Mouse (Mus musculus) adrenal gland, postnatal 36 days (tissue): ENCODE measurements at regions not wholly inside any gene's neighbourhood (a gene's known extent, or its start where the extent isn't known, plus 50 kb on each side); places are given as distances from the start of the nearest gene placed in this dataset.

Experiments
- DNase-seq, 2 experiments: peaks; one replicate each; pipeline ENCODE4 v3.0.0; 2021; ENCODE audit warnings: mixed read lengths in 1 of 2

DNA sequence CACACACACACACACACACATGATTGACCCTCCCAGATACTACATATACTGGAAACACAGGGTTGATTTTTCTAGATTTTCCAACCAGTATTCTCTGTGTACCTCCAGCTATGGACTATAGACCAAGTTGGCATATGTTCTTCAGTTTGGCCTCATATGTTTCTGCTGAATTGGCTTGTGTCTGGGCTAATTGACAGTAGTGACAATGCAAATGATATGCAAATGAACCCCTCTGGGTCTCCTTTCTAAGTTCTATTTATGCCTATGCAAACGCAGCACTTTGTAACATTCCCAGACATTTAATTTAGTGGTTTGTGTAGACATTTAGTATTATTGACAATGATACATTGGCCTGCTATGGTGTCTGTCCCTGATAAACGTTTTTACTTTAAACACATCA lies 582.0 kb upstream of the Negr1 start:
- no peak for DNase-seq

DNA sequence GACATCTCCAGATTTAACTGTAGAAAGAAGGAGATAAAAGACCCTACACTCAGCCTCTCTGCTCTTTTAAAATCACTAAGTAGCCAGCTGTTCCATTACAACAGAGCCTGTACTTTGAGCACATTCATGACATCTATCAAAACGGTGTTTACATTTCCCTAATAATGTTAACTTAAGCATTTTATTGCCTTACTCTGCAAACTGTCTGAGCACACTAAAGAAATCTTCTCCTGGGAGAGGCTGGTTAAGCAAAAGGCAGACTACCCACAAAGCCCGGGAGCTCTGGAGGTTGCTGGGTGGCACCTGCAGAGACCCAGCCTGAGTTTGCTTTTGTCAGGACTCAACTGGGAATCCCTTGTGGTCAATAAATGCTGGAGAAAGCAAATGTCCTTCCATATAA lies 567.5 kb upstream of the Negr1 start:
- no peak for DNase-seq

DNA sequence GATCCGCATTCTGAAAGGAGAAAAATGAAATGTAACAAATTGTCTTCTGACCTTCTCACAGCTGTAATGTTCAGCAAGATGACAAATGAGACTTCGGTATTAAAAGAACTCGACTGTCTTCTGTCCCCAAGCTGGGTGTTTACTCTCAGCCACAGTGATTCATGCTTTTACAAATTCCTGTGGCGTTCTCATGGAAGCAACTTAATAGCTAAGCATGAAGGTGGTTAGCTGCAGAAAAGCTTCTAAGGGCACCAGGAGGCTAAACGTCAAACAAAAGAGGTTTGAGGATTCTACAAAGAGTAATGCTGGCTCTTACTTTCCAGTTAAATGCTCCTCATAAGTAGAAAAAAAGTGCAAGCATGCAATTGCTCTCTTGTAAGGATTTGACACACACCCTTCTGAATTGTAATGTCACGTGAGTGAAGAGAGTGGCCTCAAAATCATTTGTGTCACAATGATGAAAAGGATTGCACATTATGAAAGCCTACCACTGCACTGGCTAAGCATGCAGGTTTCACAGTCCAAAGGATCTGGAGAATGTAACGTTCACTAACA lies 543.8 kb upstream of the Negr1 start:
- no peak for DNase-seq

DNA sequence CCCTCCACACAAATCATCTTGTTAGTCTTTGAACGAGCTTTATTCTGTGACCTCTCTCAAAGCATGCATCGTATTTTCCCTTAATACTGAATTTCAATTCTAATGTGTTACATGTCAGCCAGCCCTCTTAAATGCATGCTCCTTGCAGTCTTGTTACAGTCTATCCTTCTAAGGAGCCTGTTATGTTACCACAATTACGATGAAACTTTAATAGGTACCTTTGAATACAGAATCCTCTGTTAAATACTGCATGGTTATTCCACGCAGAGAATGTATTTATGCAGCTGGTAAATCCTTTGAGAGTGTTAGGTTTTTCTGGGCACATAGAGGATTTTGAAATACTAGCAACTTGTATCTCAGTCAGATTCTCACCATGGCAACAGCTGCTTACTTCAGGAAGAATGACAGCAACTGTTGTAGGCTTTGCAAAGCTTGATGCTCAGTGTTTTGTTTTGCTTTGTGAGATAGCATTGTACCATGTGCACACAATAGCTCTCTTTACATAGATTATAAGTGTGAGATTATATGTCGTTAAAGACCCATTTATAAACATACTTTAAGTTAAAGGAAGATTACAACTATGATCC lies 532.9 kb upstream of the Negr1 start:
- no peak for DNase-seq

DNA sequence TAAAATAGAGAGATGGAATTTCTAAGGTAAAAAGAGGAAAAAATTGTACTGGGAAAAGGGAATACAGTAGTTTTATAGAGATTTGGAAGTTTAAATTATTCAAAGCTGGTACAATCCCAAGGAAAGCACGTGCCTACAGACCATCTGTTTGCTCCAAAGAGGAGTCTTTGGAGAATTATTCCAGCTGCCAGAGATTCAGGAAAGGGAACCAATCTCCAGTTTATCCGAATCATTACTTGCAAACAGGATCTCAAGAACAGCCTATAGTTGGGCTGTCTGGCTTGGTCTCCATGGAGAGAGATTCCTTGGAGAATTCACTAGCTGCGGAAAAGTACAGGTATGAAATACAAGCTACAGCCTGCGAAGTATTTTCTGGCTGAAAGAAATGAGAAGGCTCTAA lies 491.3 kb upstream of the Negr1 start:
- no peak for DNase-seq

DNA sequence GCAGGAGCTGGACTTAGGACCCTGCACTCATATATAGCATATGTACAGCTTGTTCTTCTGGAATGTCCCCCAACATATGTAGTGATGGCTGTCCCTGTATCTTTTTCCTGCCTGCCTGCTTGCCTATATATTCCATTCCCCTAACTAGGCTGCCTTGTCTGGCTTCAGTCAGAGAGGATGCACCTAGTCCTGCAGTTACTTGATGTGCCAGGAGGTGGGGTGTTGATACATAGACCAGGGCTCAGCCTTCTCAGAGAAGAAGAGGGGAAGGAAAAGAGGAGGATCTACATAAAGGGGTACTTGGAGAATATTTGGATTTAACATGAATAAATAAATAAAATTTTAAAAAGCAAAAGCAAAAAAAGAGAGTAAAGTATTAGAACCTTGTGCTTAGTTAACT lies 479.3 kb upstream of the Negr1 start:
- DNase-seq = no peak

DNA sequence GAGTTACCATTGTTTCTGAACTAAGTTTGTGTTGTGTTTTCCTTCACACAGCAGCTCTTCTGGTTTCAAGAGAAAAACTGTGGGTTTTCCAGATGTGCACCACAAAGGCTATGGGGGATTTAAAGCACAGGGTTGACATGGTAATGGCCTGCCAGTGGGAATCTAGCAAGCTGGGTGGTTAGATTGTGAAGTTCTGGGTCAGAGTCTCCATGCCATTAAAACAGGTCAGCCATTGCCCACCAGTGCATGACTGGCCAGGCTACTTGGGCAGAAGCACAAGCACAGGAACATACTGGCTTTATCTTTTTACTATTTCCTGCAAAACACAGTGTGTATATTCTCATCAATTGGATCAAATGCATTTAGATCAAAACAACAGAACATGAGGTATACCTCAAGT lies 467.9 kb upstream of the Negr1 start:
- DNase-seq = no peak

DNA sequence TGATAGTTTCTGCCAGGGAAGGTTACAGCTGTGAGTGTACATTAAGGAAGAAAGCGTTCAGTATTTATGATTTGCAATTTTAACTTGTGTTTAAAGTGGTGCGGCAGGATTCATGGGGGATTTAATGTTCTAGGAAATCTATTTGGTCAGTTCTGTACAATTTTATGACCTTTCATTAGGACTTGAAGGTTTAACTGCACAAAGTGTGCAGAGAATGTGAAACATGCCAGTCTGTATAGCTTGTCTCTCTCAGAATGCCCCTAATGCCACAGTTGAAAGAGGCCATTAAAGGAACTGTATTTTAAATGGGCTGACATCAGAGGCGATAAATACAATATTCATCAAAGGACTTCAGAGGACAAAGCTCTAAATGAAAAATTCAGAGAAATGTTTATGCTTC lies 466.6 kb upstream of the Negr1 start:
- no peak for DNase-seq

DNA sequence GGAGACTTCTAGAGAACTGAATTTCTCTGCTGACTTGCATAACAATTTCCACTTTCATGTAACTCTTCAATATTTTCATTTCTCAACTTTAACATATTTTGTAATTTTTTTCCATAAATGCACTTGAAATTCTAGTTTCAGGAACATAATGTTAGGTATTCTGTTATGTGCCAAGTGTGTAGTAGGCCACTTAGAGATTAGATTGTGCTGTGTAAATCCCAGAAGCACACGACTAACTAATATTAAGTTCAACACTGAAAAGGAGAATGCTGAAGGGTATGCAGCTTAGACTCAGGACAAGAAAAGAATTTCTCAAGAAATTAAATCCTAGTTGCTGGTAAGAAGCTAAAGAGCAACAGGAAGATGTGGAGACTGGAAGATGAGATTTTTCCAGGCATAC lies 455.8 kb upstream of the Negr1 start:
- no peak for DNase-seq

DNA sequence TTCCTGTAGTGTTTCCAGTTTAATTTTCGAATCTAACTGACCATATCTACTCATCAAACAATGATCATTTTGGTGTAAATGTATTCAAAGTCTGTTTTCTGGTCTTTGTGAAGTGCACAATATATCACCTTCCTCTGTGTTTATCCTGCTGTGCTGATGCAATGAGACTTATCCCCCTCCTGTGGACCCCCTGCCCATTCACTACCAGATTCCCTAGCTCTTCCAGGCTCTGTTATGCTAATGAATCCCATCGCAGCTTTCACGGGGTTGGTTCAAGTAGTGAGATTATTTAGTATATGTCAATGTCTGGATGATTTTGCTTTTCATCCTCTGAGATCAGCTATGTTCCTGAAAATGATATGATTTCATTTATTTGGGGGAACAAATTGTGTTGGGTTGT lies 441.3 kb upstream of the Negr1 start:
- no peak for DNase-seq

DNA sequence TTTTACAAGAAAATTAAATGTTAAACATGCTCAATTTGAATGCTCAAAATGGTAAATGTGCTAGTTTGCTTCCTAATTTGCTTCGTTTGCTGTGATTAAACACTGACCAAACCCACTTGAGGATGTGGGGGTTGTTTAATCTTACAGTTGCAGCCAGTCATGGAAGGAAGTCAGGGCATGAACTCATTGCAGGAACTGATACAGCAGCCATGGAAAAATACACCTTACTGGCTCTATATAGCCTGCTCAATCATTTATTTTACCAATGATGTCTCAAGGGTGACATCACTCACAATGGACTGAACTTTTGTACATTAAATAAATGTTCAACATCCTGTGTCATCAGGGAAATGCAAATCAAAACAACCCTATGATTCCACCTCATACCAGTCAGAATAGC lies 430.0 kb upstream of the Negr1 start:
- DNase-seq = no peak

DNA sequence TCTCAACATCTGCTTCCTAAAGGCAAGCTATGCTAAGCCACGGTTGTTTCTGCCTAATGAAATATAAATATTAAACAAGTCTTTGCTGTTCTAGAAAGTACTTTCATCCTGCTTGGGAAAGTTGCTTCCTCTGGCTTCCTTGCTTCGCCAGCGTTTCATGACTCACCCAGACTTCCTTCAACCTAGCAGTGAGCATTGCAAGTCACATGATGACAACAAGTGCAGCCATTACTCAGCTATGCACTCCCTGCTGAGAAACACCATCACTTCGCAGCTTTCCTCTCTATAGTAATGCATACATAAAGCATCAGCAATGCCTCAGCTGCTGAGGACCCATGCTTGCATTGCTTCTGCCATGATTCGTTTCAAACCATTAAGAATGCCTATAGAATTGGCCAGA lies 420.2 kb upstream of the Negr1 start:
- DNase-seq = no peak

DNA sequence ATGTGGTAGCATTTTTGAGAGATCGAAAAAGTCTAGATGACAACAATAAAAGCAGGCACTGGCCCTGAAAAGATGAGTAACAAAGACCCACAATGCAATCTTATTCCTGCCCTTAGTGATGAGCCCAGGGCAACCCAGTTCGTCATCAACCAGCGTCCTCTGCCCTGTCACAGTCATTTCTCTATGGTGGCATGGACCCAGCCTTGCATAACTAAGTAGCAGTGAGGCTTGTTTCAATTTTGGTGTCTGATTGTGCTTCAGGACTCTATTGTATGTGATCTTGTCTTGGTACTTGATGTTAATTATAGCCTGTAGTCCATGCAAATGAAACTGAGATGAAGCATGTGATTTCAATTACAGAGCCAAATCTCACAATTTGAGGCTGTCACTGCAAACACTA lies 412.3 kb upstream of the Negr1 start:
- no peak for DNase-seq

DNA sequence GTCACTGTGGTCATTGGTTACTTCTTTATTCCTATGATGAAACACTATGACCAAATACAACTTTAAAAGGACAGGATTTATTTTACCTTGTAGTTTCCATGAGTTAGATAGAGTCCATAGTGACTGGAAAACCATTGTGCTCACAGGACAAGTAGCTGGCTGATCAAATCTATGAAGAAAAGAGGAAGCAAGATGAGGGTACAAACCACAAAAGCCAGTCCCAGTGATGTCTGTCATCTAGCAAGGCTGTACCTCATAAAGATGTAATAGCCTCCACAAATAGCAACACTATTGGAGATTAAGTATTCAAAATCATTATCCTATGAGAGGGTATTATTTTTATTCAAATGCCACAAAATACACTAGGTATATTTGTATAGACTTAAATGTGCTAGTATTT lies 391.5 kb upstream of the Negr1 start:
- no peak for DNase-seq

DNA sequence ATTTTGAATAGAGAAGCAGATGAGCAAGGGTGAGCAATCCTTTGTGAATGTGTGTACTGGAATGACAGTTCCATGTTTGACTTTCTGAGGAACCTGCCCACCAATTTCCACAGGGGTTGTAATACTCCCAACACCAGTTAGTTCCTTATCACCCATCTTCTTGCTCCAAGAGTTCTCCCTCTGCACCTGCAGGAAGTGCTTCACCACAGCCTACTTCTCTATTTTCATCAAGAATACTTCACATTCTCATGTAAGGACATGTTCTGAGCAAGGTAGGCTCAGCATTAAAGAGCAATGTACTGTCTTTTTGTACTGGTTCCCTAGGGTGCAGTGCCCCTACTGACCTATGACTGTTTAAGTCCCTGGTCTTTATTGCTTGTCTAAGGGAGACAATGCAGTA lies 362.9 kb upstream of the Negr1 start:
- no peak for DNase-seq

DNA sequence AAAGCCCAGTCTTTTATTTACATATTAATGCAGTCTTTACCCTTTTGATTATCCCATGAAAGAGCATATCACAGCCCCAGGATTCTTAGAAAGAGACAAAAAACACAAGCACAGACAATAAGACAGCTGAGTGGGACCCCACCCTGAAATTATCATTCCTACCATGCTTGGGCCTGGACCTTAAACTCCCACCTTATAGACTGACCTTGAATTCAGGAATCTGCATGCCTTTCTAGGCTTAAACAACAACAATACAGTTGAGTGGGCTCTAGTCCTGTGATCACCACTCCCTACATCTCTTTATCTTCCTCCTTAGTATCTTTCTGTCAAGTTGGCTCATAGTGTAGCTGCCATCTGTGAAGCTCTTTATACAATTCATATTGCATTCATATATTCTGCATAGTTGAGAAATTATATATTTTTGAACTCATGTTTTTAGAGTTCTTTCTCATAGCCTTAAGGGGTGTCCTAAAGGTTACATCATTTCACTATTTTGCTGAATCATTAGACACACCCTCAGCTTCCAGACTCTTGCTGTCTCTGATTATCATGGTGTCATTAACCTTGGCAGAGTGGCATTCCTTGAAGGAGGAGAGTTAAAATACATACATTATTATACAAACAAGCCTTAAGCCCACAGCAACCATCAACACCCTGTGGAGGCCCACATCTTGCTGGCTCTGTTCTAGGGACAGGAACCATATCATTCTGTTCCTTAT lies 361.7 kb upstream of the Negr1 start:
- DNase-seq = no peak

DNA sequence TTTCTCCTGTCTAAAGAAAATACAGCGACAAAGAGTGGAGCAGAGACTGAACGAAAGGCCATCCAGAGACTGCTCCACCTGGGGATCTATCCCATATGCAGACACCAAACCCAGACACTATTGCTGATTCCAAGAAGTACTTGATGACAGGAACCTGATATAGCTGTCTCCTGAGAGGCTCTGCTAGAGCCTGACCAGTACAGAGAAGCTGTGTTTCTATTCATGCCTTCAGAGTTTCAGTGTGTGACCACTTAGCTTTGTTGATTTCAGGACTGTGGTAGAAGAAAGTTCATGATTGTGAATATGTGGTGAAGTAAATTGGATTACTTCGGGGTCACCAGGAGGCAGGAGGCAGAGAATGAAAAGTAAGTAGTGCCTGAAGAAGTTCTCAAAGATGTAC lies 356.3 kb upstream of the Negr1 start:
- DNase-seq = no peak

DNA sequence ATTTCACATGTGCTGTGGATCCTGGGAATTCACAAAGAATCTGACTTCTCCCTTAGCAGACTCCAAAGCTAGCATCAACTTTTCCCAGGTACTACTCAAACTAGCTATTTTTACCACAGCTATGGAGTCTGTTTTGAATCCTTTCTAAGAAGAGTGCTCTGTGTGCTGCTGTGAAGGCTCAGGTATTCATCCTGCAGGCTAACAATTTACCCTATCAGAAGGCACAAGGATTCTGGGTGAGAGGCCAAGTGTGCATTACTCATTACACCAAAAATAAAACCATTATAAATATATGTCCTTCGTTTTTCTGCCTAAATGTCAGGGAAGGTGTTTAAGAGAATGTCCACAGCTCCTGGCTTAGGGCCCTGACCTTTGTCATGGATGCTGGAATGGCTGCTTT lies 353.2 kb upstream of the Negr1 start:
- no peak for DNase-seq

DNA sequence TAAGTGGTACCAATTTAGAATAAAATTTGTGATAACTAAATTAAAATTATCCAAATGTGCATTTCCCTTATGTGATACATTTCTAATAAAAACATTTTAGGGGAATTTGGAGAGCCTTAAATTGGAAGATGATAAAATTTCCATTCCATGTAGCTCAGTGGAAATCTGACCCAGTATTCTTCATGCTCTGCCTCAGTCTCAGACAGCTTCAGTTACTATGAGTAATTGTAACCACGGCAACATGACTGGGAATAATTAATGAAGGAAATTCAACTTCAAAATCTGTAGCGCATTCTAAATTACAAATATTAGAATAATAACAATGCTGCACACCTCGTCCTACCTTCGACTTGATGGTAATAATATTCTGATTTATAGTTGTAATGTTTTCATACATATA lies 350.8 kb upstream of the Negr1 start:
- no peak for DNase-seq

DNA sequence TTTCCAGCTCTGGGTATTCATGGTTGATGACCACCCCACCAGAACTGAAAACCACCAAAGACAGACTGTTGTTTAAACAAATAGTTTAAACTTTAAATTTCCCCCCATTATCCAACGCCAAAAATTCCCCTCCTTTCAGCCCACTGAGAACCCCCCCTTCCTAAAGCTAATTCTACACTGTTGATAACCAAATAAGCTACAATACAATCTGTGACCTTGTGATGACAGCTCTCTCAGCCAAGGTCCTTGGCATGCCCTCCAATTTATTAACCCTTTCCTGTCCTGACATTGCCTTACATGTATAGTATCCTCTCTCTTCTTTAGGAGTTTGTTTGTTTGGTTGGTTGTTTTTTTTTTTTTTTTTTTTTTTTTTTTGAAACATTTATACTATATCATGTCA lies 346.8 kb upstream of the Negr1 start:
- no peak for DNase-seq

DNA sequence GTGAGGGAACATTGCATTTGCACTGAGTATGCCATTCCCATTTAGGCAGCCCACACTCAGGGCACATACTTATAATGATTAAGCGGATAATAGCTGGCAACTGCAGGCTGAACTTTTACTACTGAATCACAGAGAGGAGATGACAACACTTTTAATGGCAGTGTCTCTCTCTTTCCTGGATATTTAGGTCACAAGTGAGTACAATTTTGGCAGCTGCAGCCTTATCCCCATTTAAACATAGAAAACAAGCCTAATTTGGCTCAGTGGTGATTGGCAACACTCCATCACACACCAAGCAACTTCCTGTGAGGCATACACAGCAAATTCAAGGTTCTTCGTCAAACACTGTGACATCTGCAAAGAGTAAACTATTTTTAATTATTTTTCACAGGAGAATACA lies 329.5 kb upstream of the Negr1 start:
- no peak for DNase-seq

DNA sequence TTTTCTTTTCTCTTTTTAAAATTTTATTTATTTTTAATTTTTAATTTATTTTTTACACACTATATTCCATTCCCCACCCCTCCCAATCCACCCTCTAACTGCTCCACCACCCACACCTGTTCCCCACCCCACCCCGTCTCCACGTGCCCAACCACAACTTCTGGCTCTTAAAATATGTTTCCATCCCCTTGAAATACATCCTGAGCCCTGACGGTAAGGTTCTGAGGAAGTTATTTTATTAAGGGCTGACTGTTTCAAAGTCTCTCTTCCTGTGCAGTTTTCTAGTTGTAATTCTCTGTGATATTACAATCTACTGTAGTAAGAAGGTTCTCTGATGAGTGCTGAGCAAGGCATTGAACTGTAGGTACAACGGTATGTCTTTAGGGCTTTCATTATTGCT lies 325.6 kb upstream of the Negr1 start:
- DNase-seq = no peak

DNA sequence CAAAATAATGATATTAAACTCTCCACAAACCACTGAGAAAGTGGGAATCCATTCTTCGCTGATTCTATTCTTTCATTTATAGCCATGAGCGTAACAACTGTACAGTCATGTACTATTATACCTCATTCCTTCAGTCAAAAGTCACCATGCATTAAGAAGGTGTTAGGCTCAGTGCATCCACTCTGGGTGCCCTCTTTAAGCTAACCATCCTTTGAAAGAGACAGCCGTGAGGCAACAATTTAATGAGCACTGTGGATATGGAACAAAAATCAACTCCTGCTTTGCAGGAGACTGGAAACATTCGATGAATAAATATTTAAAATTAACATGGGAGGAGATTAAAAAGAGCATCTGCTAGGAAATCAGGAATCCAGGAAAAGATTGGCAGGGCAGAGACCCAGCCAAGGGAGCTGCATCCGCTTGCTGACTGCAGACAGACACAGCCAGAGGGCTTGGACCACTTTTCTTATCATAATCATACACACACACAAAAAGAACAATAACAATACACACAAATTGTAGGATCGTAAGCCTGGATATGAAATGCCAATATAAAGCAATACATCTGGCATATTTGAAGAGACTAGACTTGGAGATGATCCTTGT lies 309.2 kb upstream of the Negr1 start:
- DNase-seq = no peak
